Mouse (Mus musculus): ENCODE measurements around the gene Gnai1. TPM values are rescaled to one million over a fixed set of nuclear protein-coding genes. Genes with fewer than 3 reads are reported as not detected.

Gene Gnai1
- polyA plus RNA-seq (2015; fragmentation: Nextera tagmentation; extraction: Ambion mirVana): 15.6 and 17.4 TPM in 2 replicates

GRCm38 (mm10) chr5:18360281-18360819 is at the start of gene Gnai1:
Gnai1 (minus strand) TSS chr5:18360355.
- Histone ChIP-seq H3K4me1 (ENCODE audit: control insufficient read depth, insufficient read depth, low read length) (peaks cover 2% of the 10 kb centered on the region; the same call in 1 of the 2 replicates), H3K27me3 (replicated peaks; ENCODE audit: control insufficient read depth, insufficient read depth, low read length) (no peaks in the 10 kb centered on the region)
- peak; percentile 97 for ATAC-seq

GRCm38 (mm10) chr5:18367864-18368263 is 7.7 kb upstream of the Gnai1 start:
- no peak overlapping the region for H3K4me3 ChIP-seq (ENCODE audit: low read length)
- no peak for ATAC-seq
- H3K27ac ChIP-seq (ENCODE audit: low read length): no peak overlapping the region
- no peaks in the 10 kb centered on the region for H3K36me3 ChIP-seq (ENCODE audit: control insufficient read depth, insufficient read depth, low read length)
- no peaks in the 10 kb centered on the region for H3K27me3 ChIP-seq (replicated peaks; ENCODE audit: control insufficient read depth, insufficient read depth, low read length)
- 10% methylated on average over 2 of the region's 2 CpGs for WGBS
- H3K9me3 ChIP-seq (ENCODE audit: control insufficient read depth, low read length): no peaks in the 10 kb centered on the region
- no peaks in the 10 kb centered on the region; the same call in 1 of the 2 replicates for H3K4me1 ChIP-seq (ENCODE audit: control insufficient read depth, insufficient read depth, low read length)
- no peak overlapping the region for H3K4me2 ChIP-seq (ENCODE audit: low read depth, low read length)
- no peak overlapping the region for H3K9ac ChIP-seq (ENCODE audit: low read depth, low read length)

More at GRCm38 (mm10) chr5:18360281-18360819, at the start of gene Gnai1:
- no peaks in the 10 kb centered on the region for H3K9me3 ChIP-seq (ENCODE audit: control insufficient read depth, low read length)
- H3K9ac ChIP-seq (ENCODE audit: low read depth, low read length): peak within 1 kb of the TSS; percentile 83
- H3K36me3 ChIP-seq (ENCODE audit: control insufficient read depth, insufficient read depth, low read length): no peaks in the 10 kb centered on the region
- peak within 1 kb of the TSS; percentile 86 for H3K4me3 ChIP-seq (ENCODE audit: low read length)
- H3K27ac ChIP-seq (ENCODE audit: low read length): peak within 1 kb of the TSS; percentile 51
- WGBS: under 1% methylated on average over 52 of the region's 76 CpGs
- peak within 1 kb of the TSS; percentile 97 for H3K4me2 ChIP-seq (ENCODE audit: low read depth, low read length)

- no peaks in the 10 kb centered on the region for H3K27me3 ChIP-seq (replicated peaks; ENCODE audit: control insufficient read depth, insufficient read depth, low read length)
Observed at GRCm38 (mm10) chr5:18365460-18365859, 5.3 kb upstream of the Gnai1 start.

GRCm38 (mm10) chr5:18360956-18361355 is 801 bp upstream of the Gnai1 start:
- H3K9me3 ChIP-seq (ENCODE audit: control insufficient read depth, low read length): no peaks in the 10 kb centered on the region
- peak overlapping the region; percentile 86 for H3K4me3 ChIP-seq (ENCODE audit: low read length)
- peak overlapping the region; percentile 97 for H3K4me2 ChIP-seq (ENCODE audit: low read depth, low read length)
- H3K9ac ChIP-seq (ENCODE audit: low read depth, low read length): peak overlapping the region; percentile 83
- peaks cover 2% of the 10 kb centered on the region; the same call in 1 of the 2 replicates for H3K4me1 ChIP-seq (ENCODE audit: control insufficient read depth, insufficient read depth, low read length)
- WGBS: 38% methylated on average over 6 of the region's 6 CpGs
- no peak overlapping the region for H3K27ac ChIP-seq (ENCODE audit: low read length)
- no peak for ATAC-seq
- H3K27me3 ChIP-seq (replicated peaks; ENCODE audit: control insufficient read depth, insufficient read depth, low read length): no peaks in the 10 kb centered on the region
- no peaks in the 10 kb centered on the region for H3K36me3 ChIP-seq (ENCODE audit: control insufficient read depth, insufficient read depth, low read length)

More at GRCm38 (mm10) chr5:18365460-18365859, 5.3 kb upstream of the Gnai1 start:
- ATAC-seq: no peak
- Histone ChIP-seq H3K9me3 (ENCODE audit: control insufficient read depth, low read length) (no peaks in the 10 kb centered on the region), H3K4me2 (ENCODE audit: low read depth, low read length) (no peak overlapping the region), H3K9ac (ENCODE audit: low read depth, low read length) (no peak overlapping the region), H3K36me3 (ENCODE audit: control insufficient read depth, insufficient read depth, low read length) (no peaks in the 10 kb centered on the region), H3K27ac (ENCODE audit: low read length) (no peak overlapping the region), H3K4me3 (ENCODE audit: low read length) (no peak overlapping the region), H3K4me1 (ENCODE audit: control insufficient read depth, insufficient read depth, low read length) (peaks cover 2% of the 10 kb centered on the region)
- 94% methylated on average over 3 of the region's 3 CpGs for WGBS

- H3K36me3 ChIP-seq (ENCODE audit: control insufficient read depth, insufficient read depth, low read length): no peaks in the 10 kb centered on the region
- no peaks in the 10 kb centered on the region for H3K9me3 ChIP-seq (ENCODE audit: control insufficient read depth, low read length)
- ATAC-seq: peak; percentile 86
- H3K27me3 ChIP-seq (replicated peaks; ENCODE audit: control insufficient read depth, insufficient read depth, low read length): no peaks in the 10 kb centered on the region
- H3K9ac ChIP-seq (ENCODE audit: low read depth, low read length): peak overlapping the region; percentile 83
- H3K4me1 ChIP-seq (ENCODE audit: control insufficient read depth, insufficient read depth, low read length): peaks cover 2% of the 10 kb centered on the region; the same call in 1 of the 2 replicates
- peak overlapping the region; percentile 86 for H3K4me3 ChIP-seq (ENCODE audit: low read length)
- peak overlapping the region; percentile 97 for H3K4me2 ChIP-seq (ENCODE audit: low read depth, low read length)
- WGBS: under 1% methylated on average over 71 of the region's 76 CpGs
- peak overlapping the region; percentile 51 for H3K27ac ChIP-seq (ENCODE audit: low read length)
Observed at GRCm38 (mm10) chr5:18359376-18360280, 527 bp downstream of the Gnai1 start.

GRCm38 (mm10) chr5:18358778-18359177 is 1.4 kb downstream of the Gnai1 start:
- Histone ChIP-seq H3K27ac (ENCODE audit: low read length) (no peak overlapping the region), H3K4me2 (ENCODE audit: low read depth, low read length) (peak overlapping the region; percentile 97), H3K9ac (ENCODE audit: low read depth, low read length) (no peak overlapping the region), H3K4me1 (ENCODE audit: control insufficient read depth, insufficient read depth, low read length) (peaks cover 2% of the 10 kb centered on the region; the same call in 1 of the 2 replicates), H3K9me3 (ENCODE audit: control insufficient read depth, low read length) (no peaks in the 10 kb centered on the region), H3K36me3 (ENCODE audit: control insufficient read depth, insufficient read depth, low read length) (no peaks in the 10 kb centered on the region), H3K27me3 (replicated peaks; ENCODE audit: control insufficient read depth, insufficient read depth, low read length) (no peaks in the 10 kb centered on the region), H3K4me3 (ENCODE audit: low read length) (peak overlapping the region; percentile 86)
- 33% methylated on average over 6 of the region's 6 CpGs for WGBS
- no peak for ATAC-seq

- Histone ChIP-seq H3K27me3 (replicated peaks; ENCODE audit: control insufficient read depth, insufficient read depth, low read length) (no peaks in the 10 kb centered on the region), H3K27ac (ENCODE audit: low read length) (no peak overlapping the region), H3K9me3 (ENCODE audit: control insufficient read depth, low read length) (no peaks in the 10 kb centered on the region), H3K36me3 (ENCODE audit: control insufficient read depth, insufficient read depth, low read length) (no peaks in the 10 kb centered on the region), H3K4me1 (ENCODE audit: control insufficient read depth, insufficient read depth, low read length) (peaks cover 2% of the 10 kb centered on the region; the same call in 1 of the 2 replicates), H3K4me2 (ENCODE audit: low read depth, low read length) (no peak overlapping the region), H3K9ac (ENCODE audit: low read depth, low read length) (no peak overlapping the region), H3K4me3 (ENCODE audit: low read length) (no peak overlapping the region)
- no peak for ATAC-seq
- WGBS: 22% methylated on average over 3 of the region's 3 CpGs
Observed at GRCm38 (mm10) chr5:18358191-18358590, 2.0 kb downstream of the Gnai1 start.

GRCm38 (mm10) chr5:18347297-18347696 is 12.9 kb downstream of the Gnai1 start:
- H3K4me1 ChIP-seq (ENCODE audit: control insufficient read depth, insufficient read depth, low read length): no peaks in the 10 kb centered on the region
- H3K4me3 ChIP-seq (ENCODE audit: low read length): no peak overlapping the region
- no peak for ATAC-seq
- no peaks in the 10 kb centered on the region for H3K27me3 ChIP-seq (replicated peaks; ENCODE audit: control insufficient read depth, insufficient read depth, low read length)
- H3K9me3 ChIP-seq (ENCODE audit: control insufficient read depth, low read length): no peaks in the 10 kb centered on the region
- H3K9ac ChIP-seq (ENCODE audit: low read depth, low read length): no peak overlapping the region
- H3K36me3 ChIP-seq (ENCODE audit: control insufficient read depth, insufficient read depth, low read length): no peaks in the 10 kb centered on the region
- WGBS: 91% methylated on average over 3 of the region's 3 CpGs
- no peak overlapping the region for H3K4me2 ChIP-seq (ENCODE audit: low read depth, low read length)
- no peak overlapping the region for H3K27ac ChIP-seq (ENCODE audit: low read length)

GRCm38 (mm10) chr5:18343455-18344142 is 16.6 kb downstream of the Gnai1 start:
- Histone ChIP-seq H3K9me3 (ENCODE audit: control insufficient read depth, low read length) (no peaks in the 10 kb centered on the region), H3K9ac (ENCODE audit: low read depth, low read length) (no peak overlapping the region), H3K27me3 (replicated peaks; ENCODE audit: control insufficient read depth, insufficient read depth, low read length) (no peaks in the 10 kb centered on the region), H3K4me3 (ENCODE audit: low read length) (no peak overlapping the region), H3K36me3 (ENCODE audit: control insufficient read depth, insufficient read depth, low read length) (no peaks in the 10 kb centered on the region), H3K4me1 (ENCODE audit: control insufficient read depth, insufficient read depth, low read length) (no peaks in the 10 kb centered on the region), H3K4me2 (ENCODE audit: low read depth, low read length) (no peak overlapping the region), H3K27ac (ENCODE audit: low read length) (no peak overlapping the region)
- ATAC-seq: peak; percentile 82
- WGBS: 69% methylated on average over 4 of the region's 4 CpGs
